Mouse (Mus musculus) heart, adult 2 months (tissue): ENCODE measurements around the gene Atf2. TPM values are rescaled to one million over a fixed set of nuclear protein-coding genes. Genes with fewer than 3 reads are reported as not detected.
A peak's percentile ranks its signal among the peaks of the same experiment; 100 is the strongest.

Experiments used
- DNase-seq, 2 experiments: peaks; one replicate each; pipeline ENCODE4 v3.0.0; 2021
- H3K27ac ChIP-seq: fragments of 200-600 bp; 2 replicates; pipeline ENCODE4 v1.8.1; 2022
- H3K27me3 ChIP-seq: fragments of 200-500 bp; 2 replicates; pipeline ENCODE4 v1.6.1; 2012; ENCODE audit warnings: mild to moderate bottlenecking, low read length, inconsistent platforms, mixed read lengths; ENCODE audit not compliant: control insufficient read depth, insufficient read depth
- H3K36me3 ChIP-seq: fragments of 200-500 bp; 2 replicates; pipeline ENCODE4 v1.6.1; 2012; ENCODE audit warnings: low read length, inconsistent platforms; ENCODE audit not compliant: control insufficient read depth, insufficient read depth
- H3K4me1 ChIP-seq: fragments of 200-500 bp; 2 replicates; pipeline ENCODE4 v1.6.1; 2011; ENCODE audit warnings: low read length; ENCODE audit not compliant: control insufficient read depth, insufficient read depth
- H3K4me3 ChIP-seq: fragments of 200-600 bp; 2 replicates; pipeline ENCODE4 v1.8.1; 2022
- H3K79me2 ChIP-seq: fragments of 200-500 bp; replicated peaks from 2 replicates; pipeline ENCODE4 v1.6.1; 2012; ENCODE audit warnings: mild to moderate bottlenecking, inconsistent platforms, low read length, moderate library complexity, mixed read lengths; ENCODE audit not compliant: control insufficient read depth, insufficient read depth
- H3K9ac ChIP-seq: fragments of 200-500 bp; 2 replicates; pipeline ENCODE4 v1.6.1; 2012; ENCODE audit warnings: low read depth, mild to moderate bottlenecking, control low read depth, inconsistent platforms, low read length, mixed read lengths
- CTCF ChIP-seq: fragments of 200-600 bp; IDR thresholded peaks from 2 replicates; pipeline ENCODE4 v1.8.1; 2022; ENCODE audit warnings: antibody characterized with exemption, mild to moderate bottlenecking, moderate library complexity
- EP300 ChIP-seq: fragments of 200-500 bp; IDR thresholded peaks from 2 replicates; pipeline ENCODE4 v1.6.1; 2011; ENCODE audit warnings: low read depth, low read length, control low read depth; ENCODE audit not compliant: insufficient read depth
- POLR2A ChIP-seq: fragments of 200-500 bp; IDR thresholded peaks from 2 replicates; pipeline ENCODE4 v1.6.1; 2011; ENCODE audit warnings: mild to moderate bottlenecking, low read depth, low read length, control low read depth; ENCODE audit not compliant: insufficient read depth
- WGBS: fragments of 180-500 bp; shearing (Covaris S2); methylation state at CpG from one replicate; pipeline ENCODE4 v1.1.7; 2018; 5-methylcytosine and 5-hydroxymethylcytosine counted together
- intact Hi-C: fragments of 180-260 bp; cut with DNase I; formaldehyde crosslinking; loops from one replicate; pipeline ENCODE4 v1.15.1; 2025
- long read RNA-seq: library from polyadenylated mRNA; stranded (forward); transcript quantifications from one replicate; pipeline ENCODE4 v2.0.0, GENCODE M21; 2021
- polyA plus RNA-seq: library from polyadenylated mRNA; depleted of rRNA; stranded (reverse); fragments of >200 nt; gene quantifications from 2 replicates; pipeline ENCODE4 v1.2.3, GENCODE M21; 2012; rRNA removed
- total RNA-seq, 2 experiments: library from RNA; stranded (reverse); gene quantifications; 2 replicates each; pipeline ENCODE4 v1.2.3; 2021

The Atf2 gene
- total RNA-seq = 10 to 100 TPM; 39.9 to 46.0 TPM
- polyA plus RNA-seq = 10.4 and 17.6 TPM in 2 replicates
- long read RNA-seq, full-length matches to known transcripts = 5 of 10 reads
- long read RNA-seq, partial matches to known transcripts = 0 of 10 reads
- long read RNA-seq, other reads (novel, unspliced or antisense) = 5 of 10 reads

DNA sequence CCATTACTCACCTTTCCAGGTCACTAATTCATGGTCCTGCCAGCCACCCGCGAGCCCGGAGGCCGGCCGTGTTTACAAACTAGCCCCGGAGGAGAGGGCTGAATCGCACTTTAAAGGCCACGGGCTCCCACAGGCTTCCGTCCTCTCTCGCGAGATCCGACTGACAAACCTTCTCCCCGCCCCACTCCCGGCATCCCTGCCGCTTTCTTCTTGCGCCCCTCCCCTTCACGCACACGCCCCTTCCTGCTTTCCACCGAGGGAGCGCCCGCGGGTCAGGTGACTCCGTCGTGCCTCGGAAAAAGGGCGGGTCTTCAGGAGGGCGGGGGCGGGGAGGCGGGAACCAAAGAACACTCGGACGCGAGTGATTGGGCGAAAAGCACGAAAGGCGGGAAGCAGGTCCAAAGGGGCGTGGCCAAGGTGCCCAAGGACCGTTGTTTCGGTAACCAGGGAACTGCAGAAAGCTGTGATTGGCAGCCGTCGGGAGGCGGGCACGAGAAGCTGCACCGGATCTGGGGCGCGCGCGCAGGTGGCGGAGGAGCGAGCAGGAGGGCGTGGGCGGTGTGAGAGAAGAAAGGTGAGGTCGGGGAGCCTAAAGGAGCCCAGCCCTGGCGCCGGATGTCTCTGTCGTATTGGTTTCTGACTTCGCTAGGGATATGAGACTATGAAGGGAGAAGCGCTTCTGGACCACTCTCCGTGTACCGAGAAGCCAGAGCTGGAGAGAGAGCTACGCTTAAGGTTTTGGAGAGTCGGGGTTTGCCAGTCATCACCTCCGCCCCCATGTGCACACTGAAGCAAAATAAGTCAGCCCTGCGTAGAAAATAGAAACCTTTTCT lies at the start of gene Atf2:
Atf2 (minus strand) TSS at position 176 of the 833 bp plus-strand sequence.
- Histone ChIP-seq H3K4me3 (peak within 1 kb of the TSS; percentile 93), H3K27ac (peak within 1 kb of the TSS; percentile 83), H3K4me1 (no peaks in the 10 kb centered on the region; the same call in 1 of the 2 replicates), H3K36me3 (peaks cover 4% of the 10 kb centered on the region), H3K79me2 (peaks cover 7% of the 10 kb centered on the region), H3K9ac (peak within 1 kb of the TSS; percentile 91), H3K27me3 (no peaks in the 10 kb centered on the region)
- intact Hi-C loops = loop anchor here (1.0 to 10.0 kb wide), 2 partner anchors 19 to 308 kb away; partner anchors contain the start of genes Atp5g3 and Chrna1
- peak; percentile 80 for TF ChIP-seq POLR2A
- 0 out of 2 replicates have a peak, but pooled peaks have one; percentile 26 for TF ChIP-seq EP300
- TF ChIP-seq CTCF = no peak
- under 1% methylated on average over 63 of the region's 63 CpGs for WGBS
- peak; percentile 96 to 99 for DNase-seq

GRCm38 (mm10) chr2:73941281-73941680 lies 48.8 kb upstream of the Atf2 start:
- no peaks in the 10 kb centered on the region for H3K36me3 ChIP-seq
- no peaks in the 10 kb centered on the region for H3K27me3 ChIP-seq
- TF ChIP-seq CTCF (no peak), POLR2A (no peak), EP300 (no peak)
- H3K9ac ChIP-seq = no peak overlapping the region
- DNase-seq = no peak
- intact Hi-C loops = no loop called here
- no peaks in the 10 kb centered on the region for H3K4me1 ChIP-seq
- no peak overlapping the region for H3K4me3 ChIP-seq
- H3K27ac ChIP-seq = no peak overlapping the region
- 37% methylated on average over 1 of the region's 1 CpGs for WGBS
- H3K79me2 ChIP-seq = no peaks in the 10 kb centered on the region

GRCm38 (mm10) chr2:73940471-73940870 lies 48.0 kb upstream of the Atf2 start:
- Histone ChIP-seq H3K79me2 (no peaks in the 10 kb centered on the region), H3K4me1 (no peaks in the 10 kb centered on the region), H3K4me3 (no peak overlapping the region), H3K36me3 (no peaks in the 10 kb centered on the region), H3K27me3 (no peaks in the 10 kb centered on the region), H3K27ac (no peak overlapping the region), H3K9ac (no peak overlapping the region)
- intact Hi-C loops = no loop called here
- 79% methylated on average over 7 of the region's 7 CpGs for WGBS
- no peak for DNase-seq
- TF ChIP-seq POLR2A (no peak), CTCF (no peak), EP300 (no peak)

DNA sequence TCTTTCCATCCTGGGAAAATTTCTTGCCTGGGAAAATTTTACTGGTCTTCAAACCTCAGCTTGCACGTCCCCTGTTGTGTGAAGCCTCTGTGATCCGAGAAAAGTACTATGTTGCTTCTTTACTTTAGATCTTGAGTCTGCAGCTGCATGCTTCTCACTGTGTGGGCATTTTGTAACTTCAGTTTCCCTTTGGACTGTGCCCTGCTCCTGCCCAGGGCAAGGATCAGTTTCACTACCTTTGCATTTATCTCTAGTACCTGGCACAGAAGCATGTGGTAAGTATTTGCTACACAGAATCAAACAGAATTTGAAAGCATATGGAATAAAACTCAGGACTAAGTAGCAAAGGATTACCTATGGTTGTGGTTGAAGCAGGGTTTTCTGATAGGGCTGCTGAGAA lies 46.5 kb upstream of the Atf2 start:
- no peaks in the 10 kb centered on the region for H3K79me2 ChIP-seq
- no peak overlapping the region for H3K9ac ChIP-seq
- intact Hi-C loops = no loop called here
- no peak for TF ChIP-seq POLR2A
- no peak for TF ChIP-seq CTCF
- TF ChIP-seq EP300 = no peak
- 86% methylated on average over 2 of the region's 2 CpGs for WGBS
- no peak overlapping the region for H3K4me3 ChIP-seq
- no peaks in the 10 kb centered on the region for H3K36me3 ChIP-seq
- DNase-seq = no peak
- no peaks in the 10 kb centered on the region for H3K4me1 ChIP-seq
- H3K27me3 ChIP-seq = no peaks in the 10 kb centered on the region
- no peak overlapping the region for H3K27ac ChIP-seq

GRCm38 (mm10) chr2:73932676-73933313 lies 40.4 kb upstream of the Atf2 start:
- Histone ChIP-seq H3K4me1 (no peaks in the 10 kb centered on the region), H3K27ac (no peak overlapping the region), H3K27me3 (no peaks in the 10 kb centered on the region), H3K79me2 (no peaks in the 10 kb centered on the region), H3K36me3 (no peaks in the 10 kb centered on the region), H3K9ac (no peak overlapping the region), H3K4me3 (no peak overlapping the region)
- DNase-seq = no peak
- 76% methylated on average over 8 of the region's 8 CpGs for WGBS
- intact Hi-C loops = no loop called here
- TF ChIP-seq POLR2A = no peak
- no peak for TF ChIP-seq CTCF
- no peak for TF ChIP-seq EP300

- Histone ChIP-seq H3K4me3 (no peak overlapping the region), H3K9ac (no peak overlapping the region), H3K27me3 (no peaks in the 10 kb centered on the region), H3K36me3 (no peaks in the 10 kb centered on the region), H3K79me2 (no peaks in the 10 kb centered on the region), H3K4me1 (no peaks in the 10 kb centered on the region), H3K27ac (no peak overlapping the region)
- DNase-seq = no peak
- no peak for TF ChIP-seq EP300
- intact Hi-C loops = no loop called here
These were observed 35.3 kb upstream of the Atf2 start for GRCm38 (mm10) chr2:73927711-73928110.
